Mouse (Mus musculus): ENCODE measurements at regions not wholly inside any gene's neighbourhood (a gene's known extent, or its start where the extent isn't known, plus 50 kb on each side); places are given as distances from the start of the nearest gene placed in this dataset.
A peak's percentile ranks its signal among the peaks of the same experiment; 100 is the strongest.

GRCm38 (mm10) chr6:91615022-91615421 lies 68.8 kb upstream of the Slc6a6 start:
- Histone ChIP-seq H3K4me3 (replicated peaks; ENCODE audit: low read length) (no peak overlapping the region), H3K9ac (replicated peaks; ENCODE audit: low read depth, low read length) (no peak overlapping the region), H3K4me2 (ENCODE audit: low read length) (no peak overlapping the region), H3K9me3 (ENCODE audit: control insufficient read depth, low read length) (no peaks in the 10 kb centered on the region), H3K36me3 (ENCODE audit: control insufficient read depth, insufficient read depth) (no peaks in the 10 kb centered on the region), H3K27ac (ENCODE audit: low read length) (no peak overlapping the region), H3K4me1 (replicated peaks; ENCODE audit: control insufficient read depth, insufficient read depth, low read length) (peaks cover 15% of the 10 kb centered on the region), H3K27me3 (replicated peaks; ENCODE audit: control insufficient read depth, insufficient read depth, low read length) (no peaks in the 10 kb centered on the region)
- no peak for ATAC-seq
- WGBS, result 50% methylated on average over 2 of the region's 2 CpGs

GRCm38 (mm10) chr6:91616541-91616940 lies 67.3 kb upstream of the Slc6a6 start:
- Histone ChIP-seq H3K4me1 (replicated peaks; ENCODE audit: control insufficient read depth, insufficient read depth, low read length) (peaks cover 15% of the 10 kb centered on the region), H3K9ac (replicated peaks; ENCODE audit: low read depth, low read length) (peak overlapping the region; percentile 60), H3K4me2 (ENCODE audit: low read length) (peak overlapping the region; percentile 55), H3K27me3 (replicated peaks; ENCODE audit: control insufficient read depth, insufficient read depth, low read length) (no peaks in the 10 kb centered on the region), H3K9me3 (ENCODE audit: control insufficient read depth, low read length) (no peaks in the 10 kb centered on the region), H3K4me3 (replicated peaks; ENCODE audit: low read length) (peak overlapping the region; percentile 38), H3K36me3 (ENCODE audit: control insufficient read depth, insufficient read depth) (no peaks in the 10 kb centered on the region), H3K27ac (ENCODE audit: low read length) (peak overlapping the region; percentile 83)
- ATAC-seq, result peak; percentile 74
- WGBS, result 23% methylated on average over 7 of the region's 7 CpGs

- H3K9me3 ChIP-seq (ENCODE audit: control insufficient read depth, low read length), result no peaks in the 10 kb centered on the region
- peak overlapping the region; percentile 55 for H3K4me2 ChIP-seq (ENCODE audit: low read length)
- H3K36me3 ChIP-seq (ENCODE audit: control insufficient read depth, insufficient read depth), result no peaks in the 10 kb centered on the region
- ATAC-seq, result peak; percentile 97
- peaks cover 15% of the 10 kb centered on the region for H3K4me1 ChIP-seq (replicated peaks; ENCODE audit: control insufficient read depth, insufficient read depth, low read length)
- H3K9ac ChIP-seq (replicated peaks; ENCODE audit: low read depth, low read length), result peak overlapping the region; percentile 60
- peak overlapping the region; percentile 38 for H3K4me3 ChIP-seq (replicated peaks; ENCODE audit: low read length)
- peak overlapping the region; percentile 83 for H3K27ac ChIP-seq (ENCODE audit: low read length)
- H3K27me3 ChIP-seq (replicated peaks; ENCODE audit: control insufficient read depth, insufficient read depth, low read length), result no peaks in the 10 kb centered on the region
- WGBS, result under 1% methylated on average over 13 of the region's 13 CpGs
Measured at GRCm38 (mm10) chr6:91617031-91617596, 66.7 kb upstream of the Slc6a6 start.

- peak overlapping the region; percentile 26; the same call in 1 of the 2 replicates for H3K27ac ChIP-seq (ENCODE audit: low read length)
- H3K27me3 ChIP-seq (replicated peaks; ENCODE audit: control insufficient read depth, insufficient read depth, low read length), result no peaks in the 10 kb centered on the region
- H3K9me3 ChIP-seq (ENCODE audit: control insufficient read depth, low read length), result no peaks in the 10 kb centered on the region
- WGBS, result 76% methylated on average over 10 of the region's 10 CpGs
- ATAC-seq, result peak; percentile 8; the same call in 1 of the 2 replicates
- H3K4me1 ChIP-seq (replicated peaks; ENCODE audit: control insufficient read depth, insufficient read depth, low read length), result peaks cover 15% of the 10 kb centered on the region
- H3K4me2 ChIP-seq (ENCODE audit: low read length), result peak overlapping the region; percentile 55
- H3K9ac ChIP-seq (replicated peaks; ENCODE audit: low read depth, low read length), result peak overlapping the region; percentile 16; the same call in 1 of the 2 replicates
- no peaks in the 10 kb centered on the region for H3K36me3 ChIP-seq (ENCODE audit: control insufficient read depth, insufficient read depth)
- peak overlapping the region; percentile 38 for H3K4me3 ChIP-seq (replicated peaks; ENCODE audit: low read length)
Measured at GRCm38 (mm10) chr6:91617685-91618084, 66.2 kb upstream of the Slc6a6 start.

GRCm38 (mm10) chr6:91619009-91619408 lies 64.8 kb upstream of the Slc6a6 start:
- Histone ChIP-seq H3K4me3 (replicated peaks; ENCODE audit: low read length) (no peak overlapping the region), H3K9ac (replicated peaks; ENCODE audit: low read depth, low read length) (no peak overlapping the region), H3K4me2 (ENCODE audit: low read length) (no peak overlapping the region), H3K9me3 (ENCODE audit: control insufficient read depth, low read length) (no peaks in the 10 kb centered on the region), H3K27ac (ENCODE audit: low read length) (no peak overlapping the region), H3K36me3 (ENCODE audit: control insufficient read depth, insufficient read depth) (no peaks in the 10 kb centered on the region), H3K27me3 (replicated peaks; ENCODE audit: control insufficient read depth, insufficient read depth, low read length) (no peaks in the 10 kb centered on the region), H3K4me1 (replicated peaks; ENCODE audit: control insufficient read depth, insufficient read depth, low read length) (peaks cover 15% of the 10 kb centered on the region)
- whole genome bisulfite sequencing, result 90% methylated on average over 6 of the region's 6 CpGs
- ATAC-seq, result no peak

GRCm38 (mm10) chr6:91619735-91620732 lies 63.8 kb upstream of the Slc6a6 start:
- no peaks in the 10 kb centered on the region for H3K9me3 ChIP-seq (ENCODE audit: control insufficient read depth, low read length)
- no peak overlapping the region for H3K4me2 ChIP-seq (ENCODE audit: low read length)
- no peak overlapping the region for H3K27ac ChIP-seq (ENCODE audit: low read length)
- no peaks in the 10 kb centered on the region for H3K27me3 ChIP-seq (replicated peaks; ENCODE audit: control insufficient read depth, insufficient read depth, low read length)
- H3K4me1 ChIP-seq (replicated peaks; ENCODE audit: control insufficient read depth, insufficient read depth, low read length), result peaks cover 15% of the 10 kb centered on the region
- no peak for ATAC-seq
- no peak overlapping the region for H3K4me3 ChIP-seq (replicated peaks; ENCODE audit: low read length)
- WGBS, result 84% methylated on average over 13 of the region's 13 CpGs
- no peaks in the 10 kb centered on the region for H3K36me3 ChIP-seq (ENCODE audit: control insufficient read depth, insufficient read depth)
- H3K9ac ChIP-seq (replicated peaks; ENCODE audit: low read depth, low read length), result no peak overlapping the region

- H3K27ac ChIP-seq (ENCODE audit: low read length), result no peak overlapping the region
- ATAC-seq, result no peak
- 93% methylated on average over 3 of the region's 3 CpGs for WGBS
- H3K4me3 ChIP-seq (replicated peaks; ENCODE audit: low read length), result no peak overlapping the region
- H3K4me1 ChIP-seq (replicated peaks; ENCODE audit: control insufficient read depth, insufficient read depth, low read length), result peaks cover 10% of the 10 kb centered on the region
- H3K36me3 ChIP-seq (ENCODE audit: control insufficient read depth, insufficient read depth), result no peaks in the 10 kb centered on the region
- H3K4me2 ChIP-seq (ENCODE audit: low read length), result no peak overlapping the region
- H3K27me3 ChIP-seq (replicated peaks; ENCODE audit: control insufficient read depth, insufficient read depth, low read length), result no peaks in the 10 kb centered on the region
- H3K9me3 ChIP-seq (ENCODE audit: control insufficient read depth, low read length), result no peaks in the 10 kb centered on the region
- no peak overlapping the region for H3K9ac ChIP-seq (replicated peaks; ENCODE audit: low read depth, low read length)
Measured at GRCm38 (mm10) chr6:91621437-91621836, 62.4 kb upstream of the Slc6a6 start.

- H3K4me3 ChIP-seq (replicated peaks; ENCODE audit: low read length), result no peak overlapping the region
Measured at GRCm38 (mm10) chr6:91622425-91622824, 61.4 kb upstream of the Slc6a6 start.

GRCm38 (mm10) chr6:91623646-91624045 lies 60.2 kb upstream of the Slc6a6 start:
- no peaks in the 10 kb centered on the region for H3K27me3 ChIP-seq (replicated peaks; ENCODE audit: control insufficient read depth, insufficient read depth, low read length)
- H3K4me3 ChIP-seq (replicated peaks; ENCODE audit: low read length), result no peak overlapping the region
- ATAC-seq, result no peak
- no peak overlapping the region for H3K4me2 ChIP-seq (ENCODE audit: low read length)
- 87% methylated on average over 4 of the region's 4 CpGs for WGBS
- no peaks in the 10 kb centered on the region for H3K9me3 ChIP-seq (ENCODE audit: control insufficient read depth, low read length)
- H3K4me1 ChIP-seq (replicated peaks; ENCODE audit: control insufficient read depth, insufficient read depth, low read length), result no peaks in the 10 kb centered on the region
- H3K9ac ChIP-seq (replicated peaks; ENCODE audit: low read depth, low read length), result no peak overlapping the region
- no peak overlapping the region for H3K27ac ChIP-seq (ENCODE audit: low read length)
- no peaks in the 10 kb centered on the region for H3K36me3 ChIP-seq (ENCODE audit: control insufficient read depth, insufficient read depth)

More at GRCm38 (mm10) chr6:91622425-91622824, 61.4 kb upstream of the Slc6a6 start:
- Histone ChIP-seq H3K9ac (replicated peaks; ENCODE audit: low read depth, low read length) (no peak overlapping the region), H3K36me3 (ENCODE audit: control insufficient read depth, insufficient read depth) (no peaks in the 10 kb centered on the region), H3K9me3 (ENCODE audit: control insufficient read depth, low read length) (no peaks in the 10 kb centered on the region), H3K27me3 (replicated peaks; ENCODE audit: control insufficient read depth, insufficient read depth, low read length) (no peaks in the 10 kb centered on the region), H3K4me1 (replicated peaks; ENCODE audit: control insufficient read depth, insufficient read depth, low read length) (peaks cover 2% of the 10 kb centered on the region), H3K27ac (ENCODE audit: low read length) (no peak overlapping the region), H3K4me2 (ENCODE audit: low read length) (no peak overlapping the region)
- 74% methylated on average over 3 of the region's 3 CpGs for WGBS
- no peak for ATAC-seq

All from forebrain, embryonic 16.5 days (tissue).